Mouse (Mus musculus): ENCODE measurements around the gene Adgrf5.

The Adgrf5 gene

GRCm38 (mm10) chr17:43378703-43379102 is 18.5 kb downstream of the Adgrf5 start:
- DNase-seq (ENCODE audit: low spot score in 2 of 2), result no peak

DNA sequence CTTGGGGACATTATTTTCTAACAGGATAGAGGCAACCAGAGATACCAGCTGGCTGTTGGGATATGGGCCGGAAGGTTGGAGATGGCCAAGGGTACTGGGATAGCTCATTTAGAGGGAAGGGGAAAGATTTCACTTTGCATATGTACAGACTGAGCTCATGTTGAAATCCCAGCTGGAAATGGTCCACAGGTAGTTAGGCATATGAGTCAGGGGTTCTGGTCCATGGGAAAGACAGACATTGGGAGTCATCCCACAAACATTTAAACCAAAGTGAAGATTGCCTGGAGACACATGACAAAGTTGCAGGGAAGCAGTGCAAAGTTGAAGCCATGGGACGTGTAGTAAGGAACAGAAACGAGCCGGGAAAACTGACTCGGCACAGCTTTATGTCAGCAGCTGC is 26.1 kb downstream of the Adgrf5 start:
- DNase-seq (ENCODE audit: low spot score in 2 of 2), result no peak

- no peak for DNase-seq (ENCODE audit: low spot score in 2 of 2)
These were observed 26.9 kb downstream of the Adgrf5 start for GRCm38 (mm10) chr17:43387171-43387570.

GRCm38 (mm10) chr17:43389256-43389655 is 29.0 kb downstream of the Adgrf5 start:
- DNase-seq (ENCODE audit: low spot score in 2 of 2), result no peak

DNA sequence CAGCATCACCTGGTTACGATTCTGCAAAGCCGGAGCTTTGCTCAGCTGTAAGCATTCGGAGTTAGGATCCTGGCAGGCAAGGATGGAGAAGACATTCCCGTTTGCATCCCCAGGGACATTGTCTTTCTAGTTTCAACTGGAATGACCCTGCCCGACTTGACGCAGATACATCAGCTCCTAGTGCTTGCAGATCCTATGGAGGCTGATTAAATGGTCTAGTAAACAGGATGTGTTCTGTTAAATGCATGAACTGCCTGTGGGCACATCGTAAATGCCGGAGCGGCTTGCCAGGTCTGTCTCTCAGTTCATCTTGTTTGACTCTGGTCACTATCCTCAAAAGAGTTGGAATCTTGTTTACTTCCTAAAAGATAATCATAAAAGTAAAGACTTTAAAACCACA is 31.9 kb downstream of the Adgrf5 start:
- DNase-seq (ENCODE audit: low spot score in 2 of 2), result no peak

GRCm38 (mm10) chr17:43393669-43394068 is 33.4 kb downstream of the Adgrf5 start:
- DNase-seq (ENCODE audit: low spot score in 2 of 2), result no peak

DNA sequence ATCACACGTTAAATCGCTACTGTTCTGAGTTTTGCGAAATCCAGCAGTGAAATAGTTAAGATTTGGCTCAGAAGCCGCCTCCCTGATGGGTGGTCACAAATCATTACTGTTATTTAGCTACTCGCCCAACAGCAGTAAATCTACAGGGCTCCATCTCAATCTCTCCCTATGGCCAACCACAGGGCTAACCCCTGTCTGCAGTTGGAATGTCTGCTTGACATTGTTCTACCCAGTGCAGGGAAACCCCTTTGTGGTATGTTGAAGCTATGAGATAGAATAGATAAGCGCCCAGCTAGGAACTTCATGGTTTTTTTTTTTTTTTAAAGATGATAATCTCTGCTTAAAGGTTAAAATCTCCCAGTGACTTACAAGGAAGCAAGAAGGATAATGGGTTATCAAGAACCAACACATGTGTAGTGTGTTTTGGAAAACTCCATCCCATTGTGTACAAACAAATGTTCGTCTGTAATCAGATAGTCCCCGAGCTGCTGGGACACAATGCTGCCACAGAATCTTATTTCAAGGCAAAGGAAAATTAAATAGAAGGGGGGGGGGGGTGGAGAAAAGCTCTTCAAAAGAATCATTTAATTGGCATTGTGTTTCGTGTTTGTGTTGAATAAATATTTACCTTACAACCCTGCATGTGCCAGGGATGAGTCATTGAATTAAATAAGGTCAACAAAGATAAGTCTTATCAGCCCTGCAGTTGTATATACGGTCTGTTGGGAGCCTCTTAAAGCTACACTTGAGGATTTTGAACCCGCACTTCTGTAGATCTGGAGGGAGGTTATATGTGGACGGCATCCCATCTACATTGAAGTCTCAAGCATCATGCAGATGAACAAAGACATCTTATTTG is 35.4 kb downstream of the Adgrf5 start:
- DNase-seq (ENCODE audit: low spot score in 2 of 2), result no peak

GRCm38 (mm10) chr17:43398612-43399011 is 38.4 kb downstream of the Adgrf5 start:
- DNase-seq (ENCODE audit: low spot score in 2 of 2), result no peak

- DNase-seq (ENCODE audit: low spot score in 2 of 2), result no peak
These were observed 38.9 kb downstream of the Adgrf5 start for GRCm38 (mm10) chr17:43399151-43399550.

- DNase-seq (ENCODE audit: low spot score in 2 of 2), result no peak
These were observed 40.2 kb downstream of the Adgrf5 start for GRCm38 (mm10) chr17:43400483-43400882.

DNA sequence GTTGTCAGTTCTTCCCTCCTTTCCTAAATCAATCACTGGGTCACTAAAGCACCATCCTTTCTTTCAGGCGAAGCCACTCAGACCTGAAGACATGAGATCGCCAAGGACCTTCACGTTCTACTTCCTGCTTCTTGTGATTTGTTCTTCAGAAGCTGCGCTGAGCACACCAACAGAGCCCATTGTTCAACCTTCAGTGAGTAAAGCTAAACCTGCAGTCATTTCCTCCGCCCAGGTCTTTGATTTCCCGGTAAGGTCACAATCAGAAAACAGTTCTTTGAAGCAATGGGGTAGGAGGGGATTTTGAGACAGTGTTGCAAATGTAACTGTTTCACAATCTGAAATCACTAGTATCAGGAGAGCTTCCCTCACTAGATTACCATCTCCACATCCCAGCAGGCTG is 43.6 kb downstream of the Adgrf5 start:
- no peak for DNase-seq (ENCODE audit: low spot score in 2 of 2)

DNA sequence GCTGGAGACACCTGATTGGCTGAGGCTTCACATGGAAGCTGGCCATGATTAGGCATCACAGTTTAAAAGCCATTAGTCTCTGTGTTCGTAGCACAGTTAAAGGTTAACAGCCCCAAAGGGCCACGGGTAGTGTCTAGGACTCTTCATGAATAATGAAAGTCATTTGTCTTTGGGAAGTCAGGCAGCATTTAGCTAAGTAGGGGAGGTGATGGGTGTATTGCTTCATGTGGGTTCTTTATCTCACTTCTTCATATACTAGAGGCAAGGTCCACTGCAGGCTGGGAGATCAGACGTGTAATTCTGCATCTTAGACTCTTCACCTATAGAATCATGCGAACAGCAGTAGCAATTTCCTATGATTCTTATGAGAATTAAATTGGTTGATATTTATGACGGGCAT is 44.2 kb downstream of the Adgrf5 start:
- no peak for DNase-seq (ENCODE audit: low spot score in 2 of 2)

DNA sequence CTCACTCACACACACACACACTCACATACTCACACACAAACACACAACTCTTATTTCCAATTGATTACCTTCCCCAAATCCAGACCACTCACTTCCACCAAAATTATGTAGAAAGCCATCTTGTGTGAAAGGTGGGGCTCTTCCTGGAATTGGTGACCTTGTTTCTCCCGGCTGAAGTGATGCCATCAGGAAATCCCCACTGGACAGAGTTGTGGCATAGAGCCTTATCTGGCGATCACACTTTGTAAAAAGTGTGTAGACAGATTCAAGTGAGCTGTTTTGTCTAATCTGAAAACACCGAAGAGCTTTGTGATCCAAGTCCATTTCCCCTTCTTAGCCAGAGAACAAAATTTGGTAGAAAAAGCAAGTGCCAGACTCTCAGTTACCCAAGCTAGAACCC is 46.1 kb downstream of the Adgrf5 start:
- no peak for DNase-seq (ENCODE audit: low spot score in 2 of 2)

DNA sequence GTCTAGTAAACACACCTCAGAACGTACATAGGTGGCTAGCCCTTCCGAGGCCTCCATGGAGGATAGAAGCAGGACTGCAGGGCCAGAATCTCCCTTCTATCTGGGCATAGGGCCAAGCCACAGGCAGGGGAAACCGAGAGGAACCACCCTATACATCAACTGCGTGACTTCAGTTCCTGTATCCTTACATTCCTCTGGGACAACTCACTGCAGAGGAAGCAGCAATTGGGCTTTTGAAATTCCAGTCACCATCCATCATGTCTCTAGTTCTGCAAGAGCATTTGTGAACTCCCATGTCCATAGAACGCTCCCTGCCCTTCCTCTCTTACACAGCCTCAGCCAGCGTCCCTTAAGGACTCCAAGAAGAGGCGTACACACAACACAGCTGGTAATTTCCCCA is 47.3 kb downstream of the Adgrf5 start:
- no peak for DNase-seq (ENCODE audit: low spot score in 2 of 2)

DNA sequence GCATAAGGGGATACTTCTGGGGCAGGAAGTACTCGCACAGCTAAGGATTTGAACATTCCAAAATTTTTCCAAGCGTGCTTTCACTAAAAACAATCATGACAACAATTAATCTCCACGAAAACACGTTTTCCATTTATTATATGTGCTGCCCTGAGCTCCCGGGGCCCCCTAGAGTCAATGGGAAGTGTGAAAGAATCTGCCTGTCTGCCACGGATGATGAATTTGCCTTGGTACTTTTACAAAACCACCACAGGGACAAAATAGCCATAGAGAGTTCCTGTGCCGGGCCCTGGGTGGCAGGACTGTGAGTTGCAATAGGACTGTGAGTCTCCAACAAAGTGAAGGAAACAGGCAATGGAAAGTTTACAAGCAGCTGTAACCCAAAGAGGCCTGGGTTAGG is 52.9 kb downstream of the Adgrf5 start:
- DNase-seq (ENCODE audit: low spot score in 2 of 2), result no peak

- DNase-seq (ENCODE audit: low spot score in 2 of 2), result no peak
These were observed 59.0 kb downstream of the Adgrf5 start for GRCm38 (mm10) chr17:43419204-43419603.

GRCm38 (mm10) chr17:43420381-43420780 is 60.1 kb downstream of the Adgrf5 start:
- DNase-seq (ENCODE audit: low spot score in 2 of 2), result no peak

GRCm38 (mm10) chr17:43423953-43424352 is 63.7 kb downstream of the Adgrf5 start:
- no peak for DNase-seq (ENCODE audit: low spot score in 2 of 2)

- DNase-seq (ENCODE audit: low spot score in 2 of 2), result no peak
These were observed 71.4 kb downstream of the Adgrf5 start for GRCm38 (mm10) chr17:43431692-43432091.

- no peak for DNase-seq (ENCODE audit: low spot score in 2 of 2)
These were observed 74.2 kb downstream of the Adgrf5 start for GRCm38 (mm10) chr17:43434485-43434884.

- no peak for DNase-seq (ENCODE audit: low spot score in 2 of 2)
These were observed 91.0 kb downstream of the Adgrf5 start for GRCm38 (mm10) chr17:43451216-43451615.

- DNase-seq (ENCODE audit: low spot score in 2 of 2), result peak; percentile 47 to 81
These were observed 98.3 kb downstream of the Adgrf5 start for GRCm38 (mm10) chr17:43458598-43458997.

- DNase-seq (ENCODE audit: low spot score in 2 of 2), result no peak
These were observed 99.5 kb downstream of the Adgrf5 start for GRCm38 (mm10) chr17:43459737-43460230.
